ENCODE assay signal across 28 mouse cellular contexts in the genomic region with DNA sequence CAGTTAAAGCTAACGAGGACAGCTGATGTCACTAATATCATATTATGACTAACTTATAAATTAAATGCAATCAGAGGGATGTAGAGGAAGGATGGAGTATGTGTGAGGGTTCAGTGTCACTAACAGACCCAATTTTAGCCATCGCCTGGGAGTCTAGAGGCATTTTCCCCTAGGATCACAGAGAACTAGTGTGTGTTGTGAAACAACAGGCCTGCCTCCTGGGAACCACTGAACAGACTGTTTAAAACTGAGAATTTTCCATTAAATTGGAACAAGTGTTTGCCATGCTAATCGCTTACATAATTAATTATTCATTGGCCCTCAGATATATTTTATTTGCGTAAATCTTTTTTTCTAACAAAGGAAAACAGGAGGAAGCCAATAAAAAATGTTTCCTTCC.
A peak's percentile ranks its signal among the peaks of the same experiment; 100 is the strongest.
DNase-seq lines count a peak whose midpoint lies in the region; ATAC-seq and TF ChIP-seq lines count a peak whose summit lies in the region.
"Had no signal": no experiment of that assay in that cellular context is flagged by ENCODE, and none has a peak within 500 bp of the region (broad histone marks: within the 10 kb centered on the region; RNA-seq: fewer than 3 reads in every experiment).

No protein-coding gene starts in this region.

- H3K4me3 ChIP-seq in gastrocnemius, adult 2 months = no peak overlapping the region
- H3K4me3 ChIP-seq in intestine, embryonic 14.5 days (ENCODE audit: low read depth, low read length) = no peak overlapping the region
- H3K4me3 ChIP-seq in intestine, embryonic 16.5 days (ENCODE audit: low read length) = no peak overlapping the region
- no peak overlapping the region for H3K4me3 ChIP-seq in brown adipose tissue, adult 24 weeks (ENCODE audit: insufficient read depth, low read depth, low read length)
- H3K4me3 ChIP-seq: embryonic facial prominence, embryonic 13.5 days; embryonic facial prominence, embryonic 15.5 days; erythroblast, embryonic 14.5 days; forebrain, embryonic 10.5 days; forebrain, embryonic 12.5 days had no signal

- no peaks in the 10 kb centered on the region for H3K9me3 ChIP-seq in intestine, embryonic 14.5 days (ENCODE audit: control insufficient read depth, low read length)
- no peaks in the 10 kb centered on the region for H3K9me3 ChIP-seq in intestine, embryonic 16.5 days (ENCODE audit: control insufficient read depth, low read length)
- H3K9me3 ChIP-seq: embryonic facial prominence, embryonic 13.5 days; embryonic facial prominence, embryonic 15.5 days; forebrain, embryonic 10.5 days; forebrain, embryonic 12.5 days; G1E had no signal

- H3K4me2 ChIP-seq in intestine, embryonic 14.5 days (ENCODE audit: low read length) = no peak overlapping the region
- H3K4me2 ChIP-seq in intestine, embryonic 16.5 days (ENCODE audit: low read depth, low read length) = no peak overlapping the region
- H3K4me2 ChIP-seq: embryonic facial prominence, embryonic 13.5 days; embryonic facial prominence, embryonic 15.5 days; forebrain, embryonic 12.5 days had no signal

- no peak overlapping the region for H3K9ac ChIP-seq in intestine, embryonic 14.5 days (ENCODE audit: low read length)
- no peak overlapping the region for H3K9ac ChIP-seq in intestine, embryonic 16.5 days (ENCODE audit: low read depth, low read length)
- H3K9ac ChIP-seq: embryonic facial prominence, embryonic 13.5 days; embryonic facial prominence, embryonic 15.5 days; forebrain, embryonic 12.5 days had no signal

- peak overlapping the region; percentile 70 for H3K27ac ChIP-seq in gastrocnemius, adult 2 months
- H3K27ac ChIP-seq in intestine, embryonic 14.5 days (ENCODE audit: low read depth) = no peak overlapping the region
- no peak overlapping the region for H3K27ac ChIP-seq in intestine, embryonic 16.5 days (ENCODE audit: low read length)
- H3K27ac ChIP-seq in brown adipose tissue, adult 24 weeks (replicated peaks; ENCODE audit: low read depth, low read length) = 0 out of 2 replicates have a peak overlapping the region, but pooled peaks have one; percentile 47
- H3K27ac ChIP-seq: embryonic facial prominence, embryonic 13.5 days; embryonic facial prominence, embryonic 15.5 days; forebrain, embryonic 10.5 days; forebrain, embryonic 12.5 days had no signal

- H3K36me3 ChIP-seq in intestine, embryonic 14.5 days (ENCODE audit: control insufficient read depth, insufficient read depth, low read length) = no peaks in the 10 kb centered on the region
- H3K36me3 ChIP-seq in intestine, embryonic 16.5 days (ENCODE audit: control insufficient read depth, insufficient read depth, low read length) = no peaks in the 10 kb centered on the region
- H3K36me3 ChIP-seq: embryonic facial prominence, embryonic 13.5 days; embryonic facial prominence, embryonic 15.5 days; forebrain, embryonic 10.5 days; forebrain, embryonic 12.5 days; G1E had no signal

- H3K4me1 ChIP-seq in intestine, embryonic 14.5 days (replicated peaks; ENCODE audit: control insufficient read depth, insufficient read depth, low read length) = peaks cover 20% of the 10 kb centered on the region
- peaks cover 13% of the 10 kb centered on the region for H3K4me1 ChIP-seq in intestine, embryonic 16.5 days (ENCODE audit: control insufficient read depth, insufficient read depth, low read length)
- peaks cover 19% of the 10 kb centered on the region for H3K4me1 ChIP-seq in brown adipose tissue, adult 24 weeks (ENCODE audit: control insufficient read depth, insufficient read depth, insufficient read length, low read length)

- 93% methylated on average over 4 of the region's 4 CpGs for WGBS in intestine, embryonic 14.5 days
- 92% methylated on average over 4 of the region's 4 CpGs for WGBS in intestine, embryonic 16.5 days

- no peaks in the 10 kb centered on the region for H3K27me3 ChIP-seq in intestine, embryonic 14.5 days (replicated peaks; ENCODE audit: control insufficient read depth, insufficient read depth, low read length)
- no peaks in the 10 kb centered on the region for H3K27me3 ChIP-seq in intestine, embryonic 16.5 days (replicated peaks; ENCODE audit: control insufficient read depth, insufficient read depth, low read length)
- H3K27me3 ChIP-seq: CH12.LX; embryonic facial prominence, embryonic 13.5 days; embryonic facial prominence, embryonic 15.5 days; forebrain, embryonic 12.5 days; Patski had no signal

- no peak for ATAC-seq in intestine, embryonic 14.5 days (replicated peaks; ENCODE audit: low FRiP score, low TSS enrichment, low read depth)
- no peak for ATAC-seq in intestine, embryonic 16.5 days
- ATAC-seq: activated CD4-positive, CD25-positive, alpha-beta regulatory T cell, adult 4 months; CD4-positive, CD25-positive, alpha-beta regulatory T cell, adult 4 months; forebrain, embryonic 14.5 days; forebrain, embryonic 16.5 days; Patski had no signal

- DNase-seq in gastrocnemius, adult 2 months = no peak
- DNase-seq in gastrocnemius, postnatal 36 days = no peak
- DNase-seq in intestine, embryonic 14.5 days (ENCODE audit: low spot score) = peak; percentile 4
- DNase-seq: adrenal gland, adult 8-10 months; adrenal gland, postnatal 14 days; adrenal gland, postnatal 36 days; B cell, adult 2 months; cerebellum, adult 11 months; cerebellum, adult 18-20 months; cerebellum, adult 8-10 months; cerebellum, adult 9-11 months; cerebellum, postnatal 14 days; cerebellum, postnatal 36 days; embryo, embryonic 11 days had no signal

- intact Hi-C loops in gastrocnemius, adult 2 months (cut with DNase I) = loop anchor here (10.0 kb wide), 1 partner anchor 65 kb away; no protein-coding TSS in a partner anchor
- intact Hi-C loops in gastrocnemius, postnatal 36 days (cut with DNase I) = no loop called here

- TF ChIP-seq CTCF in gastrocnemius, adult 2 months (IDR thresholded peaks at IDR 0.05) = no peak

Comparison
In these comparisons a context has a peak if more than half of its experiments do, and no peak if none do; other contexts are left out.
1. H3K27ac ChIP-seq: peak in gastrocnemius, adult 2 months (single experiment) and brown adipose tissue, adult 24 weeks (single experiment); none in intestine, embryonic 14.5 days (single experiment) and intestine, embryonic 16.5 days (single experiment).